Mouse (Mus musculus) spleen, embryonic (tissue): ENCODE measurements around the gene Scap.
"Not testable (repeated sequence)": the region's sequence is repeated elsewhere in the genome, so short reads cannot be mapped to it uniquely, and the experiment has no call there.

ENCODE experiments used
- CTCF ChIA-PET: fragments of 350-600 bp; sonication (Branson Sonifier 250); formaldehyde crosslinking; loops from one replicate; lab custom pipeline; 2022; lab: Charles Lee

Scap gene

GRCm38 (mm10) chr9:110381292-110381691 is 48.2 kb downstream of the Scap start:
- CTCF ChIA-PET = no interaction called here

DNA sequence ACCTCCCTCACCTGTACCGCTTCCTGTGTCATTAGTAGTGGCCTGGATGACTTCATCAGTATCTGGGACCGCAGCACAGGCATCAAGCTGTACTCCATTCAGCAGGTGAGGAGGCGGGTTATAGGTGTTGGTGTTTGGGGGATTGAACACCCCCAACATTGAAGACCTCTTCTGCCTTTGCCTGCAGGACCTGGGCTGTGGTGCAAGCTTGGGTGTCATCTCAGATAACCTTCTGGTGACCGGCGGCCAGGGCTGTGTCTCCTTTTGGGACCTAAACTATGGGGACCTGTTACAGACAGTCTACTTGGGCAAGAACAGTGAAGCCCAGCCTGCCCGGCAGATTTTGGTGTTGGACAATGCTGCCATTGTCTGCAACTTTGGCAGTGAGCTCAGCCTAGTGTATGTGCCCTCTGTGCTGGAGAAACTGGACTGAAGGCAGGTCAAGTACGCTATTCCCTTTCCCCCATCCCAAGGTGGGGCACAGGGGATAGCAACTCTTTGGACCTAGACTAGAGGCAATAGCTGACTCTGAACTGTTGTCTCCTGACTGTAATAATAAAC is 51.4 kb downstream of the Scap start:
- CTCF ChIA-PET = no interaction called here

- CTCF ChIA-PET = no interaction called here
Measured at GRCm38 (mm10) chr9:110388011-110388410, 54.9 kb downstream of the Scap start.

- CTCF ChIA-PET = interaction anchor here (0.6 kb wide), 1 partner anchor 266 kb away, joined by 3 read pairs; no protein-coding TSS in a partner anchor
Measured at GRCm38 (mm10) chr9:110390843-110391242, 57.8 kb downstream of the Scap start.

- CTCF ChIA-PET = no interaction called here
Measured at GRCm38 (mm10) chr9:110393295-110393694, 60.2 kb downstream of the Scap start.

- CTCF ChIA-PET = interaction anchor here (0.7 kb wide), 1 partner anchor 10 kb away, joined by 3 read pairs; no protein-coding TSS in a partner anchor
Measured at GRCm38 (mm10) chr9:110400650-110401049, 67.6 kb downstream of the Scap start.

DNA sequence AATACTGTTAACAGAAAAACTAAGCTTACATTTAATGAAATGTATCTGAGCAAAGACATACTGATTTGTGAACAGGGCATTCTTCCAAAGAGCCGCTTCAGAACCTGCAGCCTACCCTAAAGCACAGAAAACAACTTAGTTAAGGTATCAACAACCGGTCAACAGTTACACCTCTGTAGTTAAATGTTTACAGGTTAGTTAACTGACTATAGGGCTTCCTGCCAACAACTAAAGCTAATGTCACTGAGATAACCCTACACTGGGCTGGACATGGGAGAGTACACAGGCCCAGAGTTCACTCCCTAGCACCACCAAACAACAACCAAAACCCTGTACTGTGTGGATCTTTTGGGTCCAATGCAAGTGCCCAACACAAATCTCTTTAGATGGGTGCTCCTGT is 69.6 kb downstream of the Scap start:
- CTCF ChIA-PET = no interaction called here

DNA sequence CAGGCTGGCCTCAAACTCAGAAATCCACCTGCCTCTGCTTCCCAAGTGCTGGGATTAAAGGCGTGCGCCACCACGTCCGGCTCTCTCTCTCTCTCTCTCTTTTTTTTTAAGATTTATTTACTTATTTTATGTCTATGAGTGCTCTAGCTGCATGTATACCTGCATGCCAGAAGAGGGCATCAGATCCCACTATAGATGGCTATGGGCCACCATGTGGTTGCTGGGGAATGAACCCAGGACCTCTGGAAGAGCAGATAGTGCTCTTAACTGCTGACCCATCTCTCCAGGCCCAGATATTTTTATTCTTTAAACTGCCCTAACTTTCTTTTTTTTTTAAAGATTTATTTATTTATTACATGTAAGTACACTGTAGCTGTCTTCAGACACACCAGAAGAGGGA is 70.2 kb downstream of the Scap start:
- CTCF ChIA-PET = not testable (repeated sequence)

GRCm38 (mm10) chr9:110407311-110408098 is 74.4 kb downstream of the Scap start:
- CTCF ChIA-PET = interaction anchor here (0.6 to 1.4 kb wide), 2 partner anchors 53 to 135 kb away, joined by 3 to 4 read pairs; no protein-coding TSS in a partner anchor

DNA sequence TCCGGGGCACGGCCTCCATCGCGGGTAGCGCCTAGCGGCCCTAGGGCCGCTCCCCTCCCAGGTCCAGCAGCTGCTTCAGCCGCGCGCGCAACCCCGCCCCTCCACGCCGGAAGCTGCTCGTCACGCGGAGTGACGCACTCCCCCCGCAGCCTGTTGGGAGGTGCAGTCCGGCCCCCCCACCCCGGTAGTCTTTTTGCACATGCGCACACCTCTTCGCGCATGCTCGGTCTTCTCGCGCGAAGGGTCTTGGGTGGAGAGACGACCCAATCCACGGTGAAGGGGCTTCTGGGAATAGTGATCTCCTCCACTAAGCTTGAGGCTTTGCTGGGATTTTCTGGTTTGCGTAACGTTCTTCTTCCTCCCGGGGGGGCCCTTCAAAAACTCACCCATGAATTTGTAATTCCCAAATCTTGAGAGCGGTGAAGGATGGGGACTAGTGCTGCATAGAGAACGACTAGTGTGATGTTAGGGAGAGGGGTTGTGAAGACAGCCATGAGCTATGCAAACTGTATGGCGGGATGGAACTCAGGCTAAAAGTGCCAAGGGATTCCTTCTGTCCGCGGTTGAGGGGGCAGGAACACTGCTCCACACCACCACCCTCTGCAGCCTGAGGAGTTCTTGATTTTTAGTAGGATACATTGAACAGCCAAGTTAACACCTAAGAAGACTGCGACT is 75.1 kb downstream of the Scap start, which contains the start of gene Ptpn23:
Ptpn23 (minus strand) TSS at position 115 of the 675 bp plus-strand sequence.
- CTCF ChIA-PET = interaction anchor here (0.6 to 1.4 kb wide), 2 partner anchors 10 to 52 kb away, joined by 4 to 11 read pairs; no protein-coding TSS in a partner anchor

DNA sequence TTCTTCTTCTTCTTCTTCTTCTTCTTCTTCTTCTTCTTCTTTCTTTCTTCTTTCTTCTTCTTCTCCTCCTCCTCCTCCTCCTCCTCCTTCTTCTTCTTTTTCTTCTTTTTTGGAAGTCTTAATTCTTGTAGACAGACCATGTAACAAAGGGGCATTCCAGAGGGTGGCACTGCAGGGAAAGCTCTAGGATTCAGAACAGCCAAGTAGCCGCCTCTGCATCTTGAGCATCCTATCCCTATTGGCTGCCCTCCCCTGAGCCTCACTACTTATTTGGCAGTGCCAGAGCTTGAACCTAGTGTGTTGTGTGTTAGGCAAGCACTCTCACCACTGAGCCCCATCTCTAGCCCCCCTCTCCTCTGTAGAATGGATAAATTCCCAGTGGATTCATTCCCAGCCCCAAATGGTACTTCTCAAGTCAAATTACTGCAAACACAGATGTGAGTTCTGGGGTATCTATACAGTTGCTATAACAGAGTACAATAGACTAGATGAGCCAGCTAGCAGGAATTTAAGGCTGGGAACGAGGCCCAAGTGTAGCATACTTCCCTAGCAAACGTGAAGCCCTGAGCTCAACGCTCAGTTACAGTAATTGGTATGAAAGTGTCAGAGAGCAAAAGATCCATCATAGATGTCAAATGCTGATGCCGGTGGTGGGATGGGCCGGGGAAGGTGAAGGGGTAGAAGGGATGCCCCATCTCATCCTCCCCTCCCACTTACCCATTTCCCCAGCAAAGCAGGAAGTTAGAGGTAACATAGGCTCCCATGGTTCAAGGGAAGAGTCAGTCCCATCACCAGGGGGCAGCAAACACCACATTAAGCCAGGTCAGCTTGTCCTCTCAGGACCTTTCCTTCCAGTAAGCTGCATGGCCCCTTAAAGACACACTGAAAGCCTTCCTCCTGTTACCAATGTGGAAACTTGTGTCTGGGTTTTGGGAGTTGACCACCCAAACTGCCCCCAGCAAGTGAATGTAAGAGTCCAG is 78.1 kb downstream of the Scap start:
- CTCF ChIA-PET = interaction anchor here (0.6 to 1.0 kb wide), 6 partner anchors 11 to 711 kb away, joined by 3 to 17 read pairs (median 3); no protein-coding TSS in a partner anchor

DNA sequence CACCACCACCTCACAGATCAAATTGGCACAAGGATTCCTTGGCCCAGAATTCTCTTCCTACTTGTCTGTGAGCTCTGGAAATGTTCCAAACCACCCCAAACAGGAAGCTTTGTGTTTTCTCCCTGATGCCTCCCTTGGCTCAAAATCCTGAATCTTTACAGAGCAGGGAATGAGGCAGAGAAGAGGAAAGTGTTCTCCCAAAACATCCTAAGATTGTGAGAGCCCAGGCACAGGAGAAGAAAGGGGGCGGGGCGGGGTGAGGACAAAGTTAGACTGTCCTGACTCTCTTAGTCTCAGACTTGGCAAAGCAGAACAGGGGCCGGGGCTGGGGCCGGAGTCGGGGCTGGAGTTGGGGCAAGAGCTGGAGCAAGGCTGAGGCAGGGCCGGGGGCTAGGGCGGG is 79.8 kb downstream of the Scap start:
- CTCF ChIA-PET = interaction anchor here (0.7 kb wide), 1 partner anchor 276 kb away, joined by 5 read pairs; no protein-coding TSS in a partner anchor

GRCm38 (mm10) chr9:110413785-110414184 is 80.7 kb downstream of the Scap start:
- CTCF ChIA-PET = interaction anchor here (0.6 to 0.7 kb wide), 2 partner anchors 36 to 275 kb away, joined by 3 to 5 read pairs; no protein-coding TSS in a partner anchor

DNA sequence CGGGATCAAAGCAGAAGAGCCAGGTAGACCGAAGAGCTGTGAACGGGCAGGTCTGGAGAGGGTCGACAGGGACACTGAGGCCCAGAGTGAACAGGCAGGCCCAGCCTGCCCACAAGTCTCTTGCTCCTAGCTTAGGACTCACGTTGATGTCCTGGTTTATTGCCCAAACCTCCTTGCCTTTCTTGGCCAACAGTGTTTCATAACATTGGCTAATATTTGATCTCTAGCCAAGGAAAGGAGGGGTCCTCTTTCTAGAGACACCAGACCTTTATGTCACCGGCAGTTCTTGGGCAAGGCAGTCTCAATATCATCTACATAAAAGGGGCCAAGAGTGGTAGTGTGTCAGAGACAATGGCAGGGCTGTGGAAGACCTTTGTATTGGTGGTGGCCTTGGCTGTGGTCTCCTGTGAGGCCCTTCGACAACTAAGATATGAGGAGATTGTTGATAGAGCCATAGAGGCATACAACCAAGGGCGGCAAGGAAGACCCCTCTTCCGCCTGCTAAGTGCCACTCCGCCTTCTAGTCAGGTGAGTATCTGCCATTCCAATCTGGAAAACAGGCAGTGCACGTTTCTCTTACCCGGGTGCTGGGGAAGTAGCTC is 86.5 kb downstream of the Scap start, which contains the start of gene Ngp:
Ngp (plus strand) TSS at position 237 of the 602 bp plus-strand sequence.
- CTCF ChIA-PET = no interaction called here

DNA sequence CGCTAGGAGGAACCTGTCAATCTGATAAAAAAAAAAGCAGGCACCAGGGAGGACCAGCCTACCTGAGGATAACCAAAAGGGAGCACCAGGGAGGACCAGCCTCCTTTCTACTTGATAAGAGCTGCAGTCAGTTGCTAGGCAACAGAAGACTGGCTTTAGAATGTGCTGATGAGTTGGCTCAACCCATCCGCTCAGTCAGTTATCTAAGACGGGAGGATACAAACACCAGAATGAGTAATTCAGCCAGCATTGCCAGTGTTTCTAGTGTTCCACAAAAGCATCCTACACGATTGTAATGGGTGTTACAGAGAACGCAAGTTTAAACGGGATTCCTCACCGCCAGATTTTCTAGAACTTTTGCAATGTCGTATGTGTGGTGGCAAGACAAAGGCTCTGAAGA is 98.2 kb downstream of the Scap start:
- CTCF ChIA-PET = interaction anchor here (0.6 kb wide), 1 partner anchor 681 kb away, joined by 10 read pairs; no protein-coding TSS in a partner anchor

DNA sequence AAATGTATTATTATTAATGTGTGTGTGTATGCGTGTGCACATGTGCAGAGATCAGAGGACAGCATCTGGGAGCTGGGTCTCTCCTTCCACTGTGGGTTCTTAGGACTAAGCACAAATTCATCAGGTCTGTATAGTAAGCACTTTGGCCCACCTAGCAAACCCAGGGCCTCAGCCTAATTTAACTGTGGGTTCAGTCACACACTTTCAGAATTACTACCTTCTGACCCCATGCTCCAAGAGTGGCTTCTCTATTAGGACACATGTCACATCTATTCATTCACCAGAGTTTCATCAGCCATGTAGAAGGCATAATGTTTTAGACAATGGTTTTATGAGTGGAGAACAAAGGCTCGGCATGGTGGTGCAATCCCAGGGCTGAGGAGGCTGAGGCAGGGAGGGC is 100.0 kb downstream of the Scap start:
- CTCF ChIA-PET = interaction anchor here (0.5 kb wide), 1 partner anchor 40 kb away, joined by 3 read pairs; no protein-coding TSS in a partner anchor
